Mouse (Mus musculus) neural tube, embryonic 10.5 days (tissue): ENCODE measurements around the gene Dhx57.
"Not testable (repeated sequence)": the region's sequence is repeated elsewhere in the genome, so short reads cannot be mapped to it uniquely, and the experiment has no call there.

Source experiments
- DNase-seq: peaks from one replicate; pipeline ENCODE4 v3.0.0-alpha.2; 2017; ENCODE audit warnings: low spot score; ENCODE audit errors: extremely low spot score

The Dhx57 gene

GRCm38 (mm10) chr17:80290074-80290657 is at the start of gene Dhx57, which contains the start of gene Morn2:
Gene Dhx57, minus strand, starts transcription at chr17:80290476.
Gene Morn2, plus strand, starts transcription at chr17:80290203.
- peak; percentile 96 for DNase-seq

DNA sequence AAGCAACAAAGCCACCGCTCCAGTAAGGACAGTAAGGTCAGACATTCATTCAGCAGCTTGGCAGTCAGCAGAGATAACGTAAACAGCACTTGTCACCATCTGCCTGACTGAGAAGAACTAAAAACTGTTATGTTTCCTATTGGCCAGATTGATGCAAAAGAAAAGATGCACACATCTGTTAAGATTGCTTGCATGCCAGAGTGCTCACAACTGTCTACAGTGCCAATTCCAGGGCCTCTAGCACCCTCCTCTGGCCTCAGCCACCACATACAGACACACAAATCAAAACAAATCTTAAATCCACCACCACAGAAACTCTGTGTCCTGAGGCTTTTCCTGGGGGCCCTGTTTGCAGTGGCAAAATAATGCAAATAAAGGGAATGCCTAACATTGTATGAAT is 42.1 kb upstream of the Dhx57 start:
- DNase-seq = no peak

DNA sequence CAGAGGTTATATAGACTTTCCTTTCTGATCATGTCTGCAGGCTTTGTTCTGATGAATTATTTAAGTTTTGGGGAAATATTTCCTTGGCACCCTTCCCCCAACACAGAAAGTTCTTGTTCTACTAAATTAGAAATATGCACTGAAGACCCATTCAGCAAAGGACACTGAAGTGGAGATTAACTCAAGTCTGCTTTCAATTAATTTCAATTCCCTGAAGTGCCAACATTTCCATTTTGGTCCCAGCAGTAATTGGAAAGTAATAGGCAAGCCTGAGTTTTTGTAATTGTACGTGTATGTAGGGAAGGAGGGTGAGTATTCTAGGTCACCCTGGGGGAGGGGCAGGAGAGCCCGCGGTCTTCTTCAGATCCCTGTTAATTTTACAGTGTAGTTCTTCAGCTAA is 36.2 kb upstream of the Dhx57 start:
- DNase-seq = no peak

GRCm38 (mm10) chr17:80325456-80325855 is 35.2 kb upstream of the Dhx57 start:
- no peak for DNase-seq

GRCm38 (mm10) chr17:80324521-80324920 is 34.2 kb upstream of the Dhx57 start:
- no peak for DNase-seq

DNA sequence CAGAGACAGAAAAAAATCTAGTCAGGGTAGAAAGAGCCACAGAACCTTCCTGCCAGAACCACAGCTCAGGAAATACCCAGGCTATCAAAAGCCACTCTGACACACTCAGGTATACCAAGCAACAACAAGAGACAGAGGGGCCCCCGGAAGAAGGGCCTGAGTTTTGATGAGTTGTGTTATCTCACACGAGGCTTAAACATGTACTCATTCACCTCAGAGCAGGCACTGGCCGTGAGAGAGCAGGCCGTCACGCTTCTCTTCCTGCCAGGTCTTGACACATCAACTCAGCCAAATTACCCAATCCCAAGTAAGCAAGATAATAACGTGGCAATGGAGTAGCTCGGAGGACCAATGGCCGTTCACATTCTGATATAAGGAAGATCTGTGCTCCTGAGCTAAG is 33.4 kb upstream of the Dhx57 start:
- DNase-seq = no peak

- no peak for DNase-seq
Measured at GRCm38 (mm10) chr17:80323015-80323414, 32.7 kb upstream of the Dhx57 start.

DNA sequence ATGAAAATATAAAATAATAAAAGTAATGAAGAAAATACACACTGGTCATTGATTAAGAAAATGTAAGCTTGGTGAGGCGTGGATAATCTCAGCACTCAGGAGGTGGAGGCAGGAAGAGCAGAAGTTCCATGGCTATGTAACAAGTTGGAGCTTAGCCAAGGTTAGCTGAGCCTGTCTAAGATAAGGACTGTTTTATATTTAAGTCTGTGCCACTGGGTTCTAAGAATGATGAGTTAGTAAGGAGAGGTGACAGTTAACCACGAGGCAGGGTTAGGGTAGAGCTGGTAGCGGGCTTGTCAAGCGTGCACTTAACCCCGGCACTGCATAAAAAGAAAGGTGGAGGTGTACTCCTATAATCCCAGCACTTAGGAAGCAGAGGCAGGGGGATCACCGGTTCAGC is 32.0 kb upstream of the Dhx57 start:
- DNase-seq = no peak

- DNase-seq = no peak
Measured at GRCm38 (mm10) chr17:80312405-80312804, 22.1 kb upstream of the Dhx57 start.

DNA sequence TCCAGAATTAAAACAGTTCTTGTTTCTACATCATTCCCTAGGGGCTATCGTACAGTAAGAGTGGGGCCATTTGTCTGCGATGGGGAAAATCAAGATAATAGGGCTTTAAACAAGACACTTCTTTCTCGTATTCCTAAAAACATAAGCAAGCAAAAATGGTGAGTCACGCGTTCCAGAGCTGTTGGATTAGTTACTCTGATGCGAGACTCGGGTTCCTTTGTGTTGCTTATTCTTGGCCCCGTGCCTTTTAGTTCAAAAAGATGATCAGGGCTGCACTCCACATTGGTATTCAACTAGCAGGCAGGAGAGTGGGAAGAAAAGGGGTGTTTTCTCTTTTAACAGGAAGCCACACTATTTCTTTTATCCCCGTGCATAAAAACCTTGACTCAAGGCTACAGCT is 21.5 kb upstream of the Dhx57 start:
- DNase-seq = no peak

GRCm38 (mm10) chr17:80307251-80307650 is 17.0 kb upstream of the Dhx57 start, which contains the start of gene Arhgef33:
Gene Arhgef33, plus strand, starts transcription at chr17:80307407.
- no peak for DNase-seq

DNA sequence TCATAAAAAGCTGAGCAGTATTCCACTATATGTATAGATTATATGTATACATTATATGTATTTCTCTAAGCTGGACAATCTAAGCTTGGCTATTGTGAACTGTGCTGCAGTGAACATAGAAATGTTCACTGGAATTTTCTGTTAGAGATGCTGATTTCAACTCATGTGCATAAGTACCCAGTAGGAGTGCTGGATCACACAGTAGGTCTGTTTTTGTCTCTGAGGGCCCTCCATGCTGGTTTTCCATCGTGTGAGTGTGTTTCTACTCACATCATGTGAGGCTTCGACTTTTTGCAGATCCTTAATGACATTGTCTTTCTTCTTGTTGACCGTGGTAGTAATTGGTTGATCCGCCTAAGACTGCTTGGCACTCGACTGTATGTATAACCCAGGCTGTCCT is 8.6 kb upstream of the Dhx57 start:
- DNase-seq = no peak

- DNase-seq = no peak
Measured at GRCm38 (mm10) chr17:80295258-80295657, 5.0 kb upstream of the Dhx57 start.

GRCm38 (mm10) chr17:80291148-80291547 is 872 bp upstream of the Dhx57 start:
- no peak for DNase-seq

GRCm38 (mm10) chr17:80289280-80290073 is 799 bp downstream of the Dhx57 start:
- no peak for DNase-seq

DNA sequence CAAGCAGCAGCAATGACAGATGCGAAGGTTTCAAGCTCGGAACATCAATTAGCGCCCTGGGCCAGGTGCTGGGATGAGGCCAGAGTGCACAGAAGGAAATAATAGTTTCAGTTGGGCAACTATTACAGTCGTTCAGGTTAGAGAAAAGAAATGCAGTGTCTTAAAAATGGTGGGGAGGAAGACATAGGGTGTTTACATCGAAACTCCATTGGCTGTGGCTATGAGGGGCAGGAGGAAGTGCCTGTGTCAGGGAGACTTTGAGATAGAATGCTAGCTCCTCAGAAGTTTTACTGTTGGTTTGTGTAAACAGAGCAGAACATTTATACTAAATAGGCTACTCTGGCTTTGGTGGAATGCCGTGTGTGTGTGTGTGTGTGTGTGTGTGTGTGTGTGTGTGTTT is 2.3 kb downstream of the Dhx57 start:
- no peak for DNase-seq

- no peak for DNase-seq
Measured at GRCm38 (mm10) chr17:80284446-80284845, 5.8 kb downstream of the Dhx57 start.

DNA sequence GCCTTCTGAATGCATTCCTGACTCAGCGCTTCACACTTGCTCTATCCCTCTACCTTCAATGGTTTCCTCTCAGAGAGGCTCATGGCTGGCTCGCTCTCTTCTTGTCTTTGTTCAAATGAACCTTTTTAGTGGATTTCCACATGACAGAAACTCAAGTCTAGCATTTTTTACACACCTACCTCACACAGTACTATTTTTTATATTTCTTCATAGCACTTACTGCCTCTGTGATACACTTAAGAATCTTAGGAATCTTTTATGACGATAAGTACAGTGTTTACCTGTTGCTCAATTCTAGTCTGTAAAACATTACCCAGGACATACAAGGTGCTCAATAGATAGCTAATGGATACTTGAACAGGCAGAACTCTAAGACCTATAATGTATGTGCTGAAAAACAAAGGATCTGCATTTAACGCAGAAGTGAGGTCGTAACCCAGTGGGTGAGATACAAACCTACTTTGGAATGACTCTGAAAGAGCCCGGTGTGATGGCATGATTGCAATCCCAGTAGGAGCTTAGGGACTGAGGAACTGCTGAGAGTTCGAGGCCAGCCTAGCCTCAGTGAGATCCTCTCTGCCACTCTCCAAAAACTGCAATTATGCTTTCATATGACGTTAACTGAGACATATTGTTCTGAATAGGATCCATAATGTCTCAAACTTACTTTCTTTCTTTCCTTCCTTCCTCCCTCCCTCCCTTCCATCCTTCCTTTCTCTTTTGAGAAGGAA is 10.8 kb downstream of the Dhx57 start:
- DNase-seq = no peak

DNA sequence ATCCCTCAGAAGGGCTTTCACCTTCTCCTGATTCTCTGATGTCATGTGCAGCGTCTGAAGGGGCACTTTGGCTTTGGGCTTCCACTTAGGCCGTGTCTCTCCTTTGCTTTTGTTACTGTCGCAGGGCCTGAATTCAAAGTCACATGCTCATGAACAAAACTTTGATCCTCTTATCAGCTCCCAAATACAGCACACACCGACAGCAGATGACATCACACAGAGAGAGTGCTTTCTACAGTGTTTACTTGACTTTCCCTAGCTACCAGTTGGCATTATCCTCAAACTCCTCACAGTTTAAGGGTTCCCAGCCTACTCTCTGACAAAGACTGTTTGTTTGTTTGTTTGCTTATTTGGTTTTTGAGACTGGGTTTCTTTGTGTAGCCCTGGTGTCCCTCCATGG is 12.0 kb downstream of the Dhx57 start:
- no peak for DNase-seq

DNA sequence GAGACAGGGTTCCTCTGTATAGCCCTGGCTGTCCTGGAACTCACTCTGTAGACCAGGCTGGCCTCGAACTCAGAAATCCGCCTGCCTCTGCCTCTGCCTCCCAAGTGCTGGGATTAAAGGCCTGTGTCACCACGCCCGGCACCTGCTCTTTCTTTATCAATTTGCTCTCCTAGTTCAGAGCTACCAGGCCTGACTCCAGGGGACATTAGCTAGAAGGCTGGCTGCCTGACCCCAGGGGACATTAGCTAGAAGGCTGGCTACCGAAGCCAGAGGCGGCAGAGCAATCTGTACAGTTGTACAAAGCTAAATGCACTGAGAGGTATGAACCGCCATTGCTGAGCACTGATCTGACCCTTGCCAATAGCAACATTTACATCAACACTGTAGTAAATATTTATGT is 19.7 kb downstream of the Dhx57 start:
- not testable (repeated sequence) for DNase-seq

GRCm38 (mm10) chr17:80268151-80268550 is 22.1 kb downstream of the Dhx57 start:
- no peak for DNase-seq

GRCm38 (mm10) chr17:80267065-80267464 is 23.2 kb downstream of the Dhx57 start:
- DNase-seq = no peak
